15 mouse cellular contexts compared by ENCODE assay signal in genomic region chr8:109808120-109808447, GRCm38 (mm10). TPM values are rescaled to one million over a fixed set of nuclear protein-coding genes. Genes with fewer than 3 reads are reported as not detected.
DNase-seq lines count a peak whose midpoint lies in the region; ATAC-seq and TF ChIP-seq lines count a peak whose summit lies in the region.
"Had no signal": no experiment of that assay in that cellular context is flagged by ENCODE, and none has a peak within 500 bp of the region (broad histone marks: within the 10 kb centered on the region; RNA-seq: fewer than 3 reads in every experiment).

No protein-coding gene starts in this region.

- no peaks in the 10 kb centered on the region for H3K4me1 ChIP-seq in hindbrain, postnatal 0 days (ENCODE audit: insufficient read depth, low read length)
- H3K4me1 ChIP-seq in hindbrain, embryonic 11.5 days (replicated peaks; ENCODE audit: control insufficient read depth, insufficient read depth, low read length), result no peaks in the 10 kb centered on the region
- H3K4me1 ChIP-seq in lung, embryonic 16.5 days (replicated peaks; ENCODE audit: control insufficient read depth, insufficient read depth, low read length), result peaks cover 9% of the 10 kb centered on the region
- H3K4me1 ChIP-seq: neural tube, embryonic 12.5 days had no signal

- no peak overlapping the region for H3K27ac ChIP-seq in hindbrain, postnatal 0 days
- no peak overlapping the region for H3K27ac ChIP-seq in hindbrain, embryonic 11.5 days (ENCODE audit: low read depth, low read length)
- no peak overlapping the region for H3K27ac ChIP-seq in lung, embryonic 16.5 days (ENCODE audit: low read length)
- H3K27ac ChIP-seq: neural tube, embryonic 12.5 days had no signal

- no peak for ATAC-seq in hindbrain, postnatal 0 days
- no peak for ATAC-seq in hindbrain, embryonic 11.5 days (ENCODE audit: low FRiP score)
- peak; percentile 45 for ATAC-seq in lung, embryonic 16.5 days (ENCODE audit: low read depth)
- ATAC-seq: forebrain, embryonic 14.5 days had no signal

- H3K27me3 ChIP-seq in hindbrain, postnatal 0 days (ENCODE audit: insufficient read depth, low read length), result no peaks in the 10 kb centered on the region
- H3K27me3 ChIP-seq in hindbrain, embryonic 11.5 days (ENCODE audit: control insufficient read depth, insufficient read depth, low read length), result no peaks in the 10 kb centered on the region
- no peaks in the 10 kb centered on the region for H3K27me3 ChIP-seq in lung, embryonic 16.5 days (ENCODE audit: control insufficient read depth, insufficient read depth, low read depth, low read length)
- H3K27me3 ChIP-seq in splenic B cell, adult 2 months (ENCODE audit: control insufficient read depth, insufficient read depth, low read length, poor library complexity, severe bottlenecking), result no peaks in the 10 kb centered on the region
- H3K27me3 ChIP-seq: CH12.LX; heart, embryonic 12.5 days; neural tube, embryonic 12.5 days had no signal

- TF ChIP-seq CTCF in hindbrain, postnatal 0 days (IDR thresholded peaks at IDR 0.05; ENCODE audit: low read depth), result peak; percentile 23; the same call in 1 of the 2 replicates

- H3K9ac ChIP-seq in hindbrain, postnatal 0 days (replicated peaks; ENCODE audit: low read length), result no peak overlapping the region
- H3K9ac ChIP-seq in hindbrain, embryonic 11.5 days (ENCODE audit: low read depth, low read length), result no peak overlapping the region
- no peak overlapping the region for H3K9ac ChIP-seq in lung, embryonic 16.5 days (ENCODE audit: low read length)
- H3K9ac ChIP-seq: heart, embryonic 12.5 days; neural tube, embryonic 12.5 days had no signal

- no peaks in the 10 kb centered on the region for H3K36me3 ChIP-seq in hindbrain, postnatal 0 days (ENCODE audit: insufficient read depth, low read length)
- H3K36me3 ChIP-seq in hindbrain, embryonic 11.5 days (ENCODE audit: control insufficient read depth, insufficient read depth, low read length), result no peaks in the 10 kb centered on the region
- H3K36me3 ChIP-seq in lung, embryonic 16.5 days (ENCODE audit: control insufficient read depth, insufficient read depth, low read length), result peaks cover 4% of the 10 kb centered on the region; the same call in 1 of the 2 replicates
- H3K36me3 ChIP-seq in splenic B cell, adult 2 months (ENCODE audit: control insufficient read depth, insufficient read depth, low read length, poor library complexity, severe bottlenecking), result peaks cover 2% of the 10 kb centered on the region

- H3K9me3 ChIP-seq in hindbrain, postnatal 0 days (ENCODE audit: low read length), result no peaks in the 10 kb centered on the region
- H3K9me3 ChIP-seq in hindbrain, embryonic 11.5 days (ENCODE audit: control insufficient read depth, low read length), result no peaks in the 10 kb centered on the region
- no peaks in the 10 kb centered on the region for H3K9me3 ChIP-seq in lung, embryonic 16.5 days (ENCODE audit: control insufficient read depth, low read length)
- H3K9me3 ChIP-seq: heart, embryonic 12.5 days; neural tube, embryonic 12.5 days had no signal

- no peak overlapping the region for H3K4me2 ChIP-seq in hindbrain, postnatal 0 days (ENCODE audit: low read depth, low read length)
- no peak overlapping the region for H3K4me2 ChIP-seq in hindbrain, embryonic 11.5 days (replicated peaks; ENCODE audit: low read depth, low read length)
- no peak overlapping the region for H3K4me2 ChIP-seq in lung, embryonic 16.5 days (ENCODE audit: low read depth, low read length)
- H3K4me2 ChIP-seq: heart, embryonic 12.5 days; neural tube, embryonic 12.5 days had no signal

- no peak for DNase-seq in hindbrain, postnatal 0 days (ENCODE audit: low spot score)
- no peak for DNase-seq in hindbrain, embryonic 11.5 days (ENCODE audit: low spot score)
- DNase-seq in lung, postnatal 25 days (ENCODE audit: low spot score), result no peak
- peak; percentile 18 for DNase-seq in ZHBTc4 (ENCODE audit: low read depth, low spot score)
- DNase-seq in splenic B cell, adult 2 months (ENCODE audit: low read depth, low spot score), result peak; percentile 6
- no peak for DNase-seq in spleen, postnatal 14 days (ENCODE audit: low spot score in 2 of 2)
- no peak for DNase-seq in cerebellum, adult 11-12 months
- DNase-seq: cerebellum, adult 11 months; heart, postnatal 36 days; lung, adult 18-20 months had no signal

- no peak overlapping the region for H3K4me3 ChIP-seq in hindbrain, postnatal 0 days (ENCODE audit: low read length)
- H3K4me3 ChIP-seq in hindbrain, embryonic 11.5 days (ENCODE audit: low read depth, low read length), result no peak overlapping the region
- no peak overlapping the region for H3K4me3 ChIP-seq in lung, embryonic 16.5 days (ENCODE audit: low read length)
- H3K4me3 ChIP-seq: heart, embryonic 12.5 days; neural tube, embryonic 12.5 days had no signal

RNA-seq across cellular contexts. Expression of gene Ap1g1, which starts 29.7 kb away (rescaled TPM):
- total RNA-seq in hindbrain, postnatal 0 days (2014; rRNA removed), result 64.7 and 67.9 TPM in 2 replicates
- polyA plus RNA-seq in hindbrain, postnatal 0 days (2015; fragmentation: Nextera tagmentation; extraction: Ambion mirVana), result 31.3 and 34.0 TPM in 2 replicates
- 33.8 and 44.4 TPM in 2 replicates for polyA plus RNA-seq in hindbrain, embryonic 11.5 days (2014; fragmentation: Nextera tagmentation; extraction: Ambion mirVana)
- 41.8 and 46.6 TPM in 2 replicates for polyA plus RNA-seq in lung, embryonic 16.5 days (2015; fragmentation: Nextera tagmentation; extraction: Ambion mirVana)

Comparison
In these comparisons a context has a peak if more than half of its experiments do, and no peak if none do; other contexts are left out.
1. DNase-seq: peak in ZHBTc4 (single experiment) and splenic B cell, adult 2 months (single experiment); none in hindbrain, postnatal 0 days (single experiment), hindbrain, embryonic 11.5 days (single experiment), lung, postnatal 25 days (single experiment), spleen, postnatal 14 days (0 of 2) and cerebellum, adult 11-12 months (single experiment).